Mouse (Mus musculus): Measurements from ENCODE around the gene Polr1a. TPM values are rescaled to one million over a fixed set of nuclear protein-coding genes. Genes with fewer than 3 reads are reported as not detected.

The Polr1a gene
- polyA plus RNA-seq, 1 experiment from 2014 or later: 38.2 TPM

- 82% methylated on average over 3 of the region's 3 CpGs for WGBS
- Histone ChIP-seq H3K36me3 (replicated peaks; ENCODE audit: control insufficient read depth, insufficient read depth, low read depth, low read length) (no peaks in the 10 kb centered on the region), H3K4me1 (ENCODE audit: control insufficient read depth, insufficient read depth, low read length) (no peaks in the 10 kb centered on the region), H3K27me3 (ENCODE audit: control insufficient read depth, insufficient read depth, low read length) (no peaks in the 10 kb centered on the region), H3K27ac (replicated peaks; ENCODE audit: low read depth, low read length) (no peak overlapping the region), H3K4me3 (ENCODE audit: low read depth, low read length) (no peak overlapping the region), H3K9me3 (replicated peaks; ENCODE audit: control insufficient read depth, low read length) (no peaks in the 10 kb centered on the region), H3K9ac (replicated peaks; ENCODE audit: low read length) (no peak overlapping the region), H3K4me2 (ENCODE audit: low read depth, low read length) (no peak overlapping the region)
- DNase-seq (ENCODE audit: low spot score) (no peak), ATAC-seq (replicated peaks; ENCODE audit: insufficient number of reproducible peaks, low FRiP score, low TSS enrichment, low read depth) (no peak)
Observed at GRCm38 (mm10) chr6:72007411-72008212, 98.8 kb downstream of the Polr1a start.

- no peak overlapping the region for H3K9ac ChIP-seq (replicated peaks; ENCODE audit: low read length)
- ATAC-seq (replicated peaks; ENCODE audit: insufficient number of reproducible peaks, low FRiP score, low TSS enrichment, low read depth) (no peak), DNase-seq (ENCODE audit: low spot score) (no peak)
- H3K4me2 ChIP-seq (ENCODE audit: low read depth, low read length): no peak overlapping the region
- WGBS: 78% methylated on average over 4 of the region's 4 CpGs
- H3K36me3 ChIP-seq (replicated peaks; ENCODE audit: control insufficient read depth, insufficient read depth, low read depth, low read length): no peaks in the 10 kb centered on the region
- H3K27me3 ChIP-seq (ENCODE audit: control insufficient read depth, insufficient read depth, low read length): no peaks in the 10 kb centered on the region
- no peak overlapping the region for H3K4me3 ChIP-seq (ENCODE audit: low read depth, low read length)
- no peaks in the 10 kb centered on the region for H3K9me3 ChIP-seq (replicated peaks; ENCODE audit: control insufficient read depth, low read length)
- no peak overlapping the region for H3K27ac ChIP-seq (replicated peaks; ENCODE audit: low read depth, low read length)
- H3K4me1 ChIP-seq (ENCODE audit: control insufficient read depth, insufficient read depth, low read length): no peaks in the 10 kb centered on the region
Observed at GRCm38 (mm10) chr6:72008213-72008655, 99.4 kb downstream of the Polr1a start.

- H3K9me3 ChIP-seq (replicated peaks; ENCODE audit: control insufficient read depth, low read length): no peaks in the 10 kb centered on the region
- no peak overlapping the region for H3K4me2 ChIP-seq (ENCODE audit: low read depth, low read length)
- no peaks in the 10 kb centered on the region for H3K36me3 ChIP-seq (replicated peaks; ENCODE audit: control insufficient read depth, insufficient read depth, low read depth, low read length)
- H3K27me3 ChIP-seq (ENCODE audit: control insufficient read depth, insufficient read depth, low read length): no peaks in the 10 kb centered on the region
- WGBS: 79% methylated on average over 1 of the region's 1 CpGs
- ATAC-seq (replicated peaks; ENCODE audit: insufficient number of reproducible peaks, low FRiP score, low TSS enrichment, low read depth) (no peak), DNase-seq (ENCODE audit: low spot score) (no peak)
- no peak overlapping the region for H3K9ac ChIP-seq (replicated peaks; ENCODE audit: low read length)
- H3K27ac ChIP-seq (replicated peaks; ENCODE audit: low read depth, low read length): no peak overlapping the region
- H3K4me3 ChIP-seq (ENCODE audit: low read depth, low read length): no peak overlapping the region
- no peaks in the 10 kb centered on the region for H3K4me1 ChIP-seq (ENCODE audit: control insufficient read depth, insufficient read depth, low read length)
Observed at GRCm38 (mm10) chr6:72009454-72009853, 100.6 kb downstream of the Polr1a start.

- Histone ChIP-seq H3K4me1 (ENCODE audit: control insufficient read depth, insufficient read depth, low read length) (no peaks in the 10 kb centered on the region), H3K27ac (replicated peaks; ENCODE audit: low read depth, low read length) (no peak overlapping the region), H3K27me3 (ENCODE audit: control insufficient read depth, insufficient read depth, low read length) (no peaks in the 10 kb centered on the region), H3K4me3 (ENCODE audit: low read depth, low read length) (no peak overlapping the region), H3K36me3 (replicated peaks; ENCODE audit: control insufficient read depth, insufficient read depth, low read depth, low read length) (no peaks in the 10 kb centered on the region), H3K9ac (replicated peaks; ENCODE audit: low read length) (no peak overlapping the region), H3K9me3 (replicated peaks; ENCODE audit: control insufficient read depth, low read length) (no peaks in the 10 kb centered on the region), H3K4me2 (ENCODE audit: low read depth, low read length) (no peak overlapping the region)
- WGBS: 57% methylated on average over 4 of the region's 4 CpGs
- no peak for ATAC-seq (replicated peaks; ENCODE audit: insufficient number of reproducible peaks, low FRiP score, low TSS enrichment, low read depth)
- no peak for DNase-seq (ENCODE audit: low spot score)
Observed at GRCm38 (mm10) chr6:72014033-72014432, 105.2 kb downstream of the Polr1a start.

- no peak overlapping the region for H3K4me2 ChIP-seq (ENCODE audit: low read depth, low read length)
- WGBS: 82% methylated on average over 6 of the region's 6 CpGs
- H3K9me3 ChIP-seq (replicated peaks; ENCODE audit: control insufficient read depth, low read length): no peaks in the 10 kb centered on the region
Observed at GRCm38 (mm10) chr6:72018052-72018451, 109.2 kb downstream of the Polr1a start.

GRCm38 (mm10) chr6:72025497-72025896 lies 116.6 kb downstream of the Polr1a start:
- Histone ChIP-seq H3K9ac (replicated peaks; ENCODE audit: low read length) (no peak overlapping the region), H3K4me2 (ENCODE audit: low read depth, low read length) (no peak overlapping the region), H3K36me3 (replicated peaks; ENCODE audit: control insufficient read depth, insufficient read depth, low read depth, low read length) (no peaks in the 10 kb centered on the region), H3K9me3 (replicated peaks; ENCODE audit: control insufficient read depth, low read length) (no peaks in the 10 kb centered on the region), H3K27me3 (ENCODE audit: control insufficient read depth, insufficient read depth, low read length) (no peaks in the 10 kb centered on the region), H3K4me3 (ENCODE audit: low read depth, low read length) (no peak overlapping the region), H3K4me1 (ENCODE audit: control insufficient read depth, insufficient read depth, low read length) (no peaks in the 10 kb centered on the region), H3K27ac (replicated peaks; ENCODE audit: low read depth, low read length) (no peak overlapping the region)
- no peak for ATAC-seq (replicated peaks; ENCODE audit: insufficient number of reproducible peaks, low FRiP score, low TSS enrichment, low read depth)
- no peak for DNase-seq (ENCODE audit: low spot score)

More at GRCm38 (mm10) chr6:72018052-72018451, 109.2 kb downstream of the Polr1a start:
- Histone ChIP-seq H3K36me3 (replicated peaks; ENCODE audit: control insufficient read depth, insufficient read depth, low read depth, low read length) (no peaks in the 10 kb centered on the region), H3K4me3 (ENCODE audit: low read depth, low read length) (no peak overlapping the region), H3K4me1 (ENCODE audit: control insufficient read depth, insufficient read depth, low read length) (no peaks in the 10 kb centered on the region), H3K9ac (replicated peaks; ENCODE audit: low read length) (no peak overlapping the region), H3K27me3 (ENCODE audit: control insufficient read depth, insufficient read depth, low read length) (no peaks in the 10 kb centered on the region), H3K27ac (replicated peaks; ENCODE audit: low read depth, low read length) (no peak overlapping the region)
- no peak for DNase-seq (ENCODE audit: low spot score)
- no peak for ATAC-seq (replicated peaks; ENCODE audit: insufficient number of reproducible peaks, low FRiP score, low TSS enrichment, low read depth)

GRCm38 (mm10) chr6:72028079-72028478 lies 119.2 kb downstream of the Polr1a start:
- H3K27ac ChIP-seq (replicated peaks; ENCODE audit: low read depth, low read length): no peak overlapping the region
- H3K9ac ChIP-seq (replicated peaks; ENCODE audit: low read length): no peak overlapping the region
- no peak overlapping the region for H3K4me3 ChIP-seq (ENCODE audit: low read depth, low read length)
- H3K9me3 ChIP-seq (replicated peaks; ENCODE audit: control insufficient read depth, low read length): no peaks in the 10 kb centered on the region
- H3K36me3 ChIP-seq (replicated peaks; ENCODE audit: control insufficient read depth, insufficient read depth, low read depth, low read length): no peaks in the 10 kb centered on the region
- WGBS: 91% methylated on average over 1 of the region's 1 CpGs
- no peak for DNase-seq (ENCODE audit: low spot score)
- no peaks in the 10 kb centered on the region for H3K4me1 ChIP-seq (ENCODE audit: control insufficient read depth, insufficient read depth, low read length)
- no peak for ATAC-seq (replicated peaks; ENCODE audit: insufficient number of reproducible peaks, low FRiP score, low TSS enrichment, low read depth)
- H3K4me2 ChIP-seq (ENCODE audit: low read depth, low read length): no peak overlapping the region
- no peaks in the 10 kb centered on the region for H3K27me3 ChIP-seq (ENCODE audit: control insufficient read depth, insufficient read depth, low read length)

GRCm38 (mm10) chr6:72029674-72030073 lies 120.8 kb downstream of the Polr1a start:
- ATAC-seq (replicated peaks; ENCODE audit: insufficient number of reproducible peaks, low FRiP score, low TSS enrichment, low read depth): no peak
- Histone ChIP-seq H3K4me2 (ENCODE audit: low read depth, low read length) (no peak overlapping the region), H3K9ac (replicated peaks; ENCODE audit: low read length) (no peak overlapping the region), H3K4me3 (ENCODE audit: low read depth, low read length) (no peak overlapping the region), H3K27me3 (ENCODE audit: control insufficient read depth, insufficient read depth, low read length) (no peaks in the 10 kb centered on the region), H3K4me1 (ENCODE audit: control insufficient read depth, insufficient read depth, low read length) (no peaks in the 10 kb centered on the region), H3K36me3 (replicated peaks; ENCODE audit: control insufficient read depth, insufficient read depth, low read depth, low read length) (no peaks in the 10 kb centered on the region), H3K9me3 (replicated peaks; ENCODE audit: control insufficient read depth, low read length) (no peaks in the 10 kb centered on the region), H3K27ac (replicated peaks; ENCODE audit: low read depth, low read length) (no peak overlapping the region)
- WGBS: 79% methylated on average over 6 of the region's 6 CpGs
- DNase-seq (ENCODE audit: low spot score): no peak
